Mouse (Mus musculus) kidney, embryonic 16.5 days (tissue): ENCODE data around the gene Olfr503. TPM values are rescaled to one million over a fixed set of nuclear protein-coding genes. Genes with fewer than 3 reads are reported as not detected.
"Not testable (repeated sequence)": the region's sequence is repeated elsewhere in the genome, so short reads cannot be mapped to it uniquely, and the experiment has no call there.

Experiments used
- ATAC-seq: fragments of 200-750 bp; cut with Nextera tagmentation; 2 replicates; pipeline ENCODE4 v1.8.0; 2017; ENCODE audit warnings: moderate TSS enrichment; ENCODE audit not compliant: low FRiP score, low TSS enrichment
- H3K27ac ChIP-seq: fragments of 300-500 bp; sonication (generic); 2 replicates; pipeline ENCODE4 v1.5.1; 2014; ENCODE audit warnings: low read length
- H3K27me3 ChIP-seq: fragments of 300-500 bp; sonication (generic); 2 replicates; pipeline ENCODE4 v1.6.1; 2014; ENCODE audit warnings: low read length, control low read depth, mixed read lengths; ENCODE audit not compliant: insufficient read depth
- H3K36me3 ChIP-seq: fragments of 300-500 bp; sonication (generic); 2 replicates; pipeline ENCODE4 v1.6.1; 2014; ENCODE audit warnings: low read length, control low read depth, mixed read lengths; ENCODE audit not compliant: insufficient read depth
- H3K4me1 ChIP-seq: fragments of 300-500 bp; sonication (generic); 2 replicates; pipeline ENCODE4 v1.6.1; 2014; ENCODE audit warnings: low read length, control low read depth, mixed read lengths; ENCODE audit not compliant: insufficient read depth
- H3K4me2 ChIP-seq: fragments of 300-500 bp; sonication (generic); replicated peaks from 2 replicates; pipeline ENCODE4 v1.6.1; 2014; ENCODE audit warnings: low read depth, low read length
- H3K4me3 ChIP-seq: fragments of 300-500 bp; sonication (generic); 2 replicates; pipeline ENCODE4 v1.5.1; 2014; ENCODE audit warnings: mild to moderate bottlenecking, low read length
- H3K9ac ChIP-seq: fragments of 300-500 bp; sonication (generic); replicated peaks from 2 replicates; pipeline ENCODE4 v1.6.1; 2014; ENCODE audit warnings: low read length
- H3K9me3 ChIP-seq: fragments of 300-500 bp; sonication (generic); 2 replicates; pipeline ENCODE4 v1.6.1; 2016; ENCODE audit warnings: low read length, control low read depth
- WGBS: fragments of 180-500 bp; shearing (Covaris S2); extraction: QIAGEN DNeasy Blood & Tissue Kit; methylation state at CpG from one replicate; pipeline ENCODE4 v1.1.7; 2014; 5-methylcytosine and 5-hydroxymethylcytosine counted together
- polyA plus RNA-seq: library from polyadenylated mRNA; unstranded; fragments of >200 nt; fragmentation: Nextera tagmentation; extraction: Ambion mirVana; gene quantifications from 2 replicates; pipeline ENCODE4 v1.2.1, GENCODE M21; 2015

Olfr503 gene
- not detected in 2 replicates for polyA plus RNA-seq

- not testable (repeated sequence) for ATAC-seq, H3K4me1 ChIP-seq, H3K27ac ChIP-seq, H3K9me3 ChIP-seq, H3K36me3 ChIP-seq, H3K9ac ChIP-seq, H3K4me2 ChIP-seq, H3K4me3 ChIP-seq, H3K27me3 ChIP-seq
- 60% methylated on average over 1 of the region's 1 CpGs for WGBS
Measured at GRCm38 (mm10) chr7:108544227-108544626, at the start of gene Olfr503. Olfr503 (plus strand) TSS chr7:108544527.

DNA sequence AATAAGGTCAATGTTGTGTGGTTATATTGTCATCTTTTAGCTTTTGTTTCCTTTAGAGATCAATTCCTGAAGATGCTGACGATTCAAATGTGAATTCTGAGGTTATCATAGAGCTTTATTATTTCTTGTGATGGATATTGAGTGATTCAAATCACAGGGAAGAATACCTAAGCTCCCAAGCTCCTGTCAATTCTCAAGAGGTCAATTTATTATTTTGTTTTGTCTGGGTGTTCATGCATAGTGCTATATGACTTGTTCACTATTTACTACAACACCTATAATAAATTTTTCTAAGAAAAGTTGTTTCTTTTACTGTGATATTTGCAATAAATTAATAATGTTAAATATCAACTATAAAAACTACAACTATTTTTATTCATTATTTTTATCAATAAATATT is 19.4 kb upstream of the Olfr503 start, which contains the start of gene Olfr502:
TSS of gene Olfr502 (minus strand) at position 101 of the 400 bp plus-strand sequence.
- H3K9ac ChIP-seq: no peak within 1 kb of the TSS
- H3K4me1 ChIP-seq: no peaks in the 10 kb centered on the region
- H3K27me3 ChIP-seq: no peaks in the 10 kb centered on the region
- WGBS: 70% methylated on average over 1 of the region's 1 CpGs
- no peak for ATAC-seq
- H3K4me2 ChIP-seq: no peak within 1 kb of the TSS
- H3K27ac ChIP-seq: no peak within 1 kb of the TSS
- H3K9me3 ChIP-seq: peaks cover 3% of the 10 kb centered on the region; the same call in 1 of the 2 replicates
- no peak within 1 kb of the TSS for H3K4me3 ChIP-seq
- H3K36me3 ChIP-seq: no peaks in the 10 kb centered on the region

- Histone ChIP-seq H3K4me1 (no peaks in the 10 kb centered on the region), H3K9me3 (no peaks in the 10 kb centered on the region), H3K4me3 (no peak overlapping the region), H3K27ac (no peak overlapping the region), H3K27me3 (no peaks in the 10 kb centered on the region), H3K9ac (no peak overlapping the region), H3K36me3 (no peaks in the 10 kb centered on the region), H3K4me2 (no peak overlapping the region)
- no peak for ATAC-seq
- WGBS: 87% methylated on average over 13 of the region's 13 CpGs
Measured at GRCm38 (mm10) chr7:108542416-108542815, 1.9 kb upstream of the Olfr503 start.

GRCm38 (mm10) chr7:108565693-108566092 is 21.4 kb downstream of the Olfr503 start, which contains the start of gene Olfr504:
Olfr504 (minus strand) TSS chr7:108565793.
- no peaks in the 10 kb centered on the region for H3K4me1 ChIP-seq
- H3K4me3 ChIP-seq: no peak within 1 kb of the TSS
- ATAC-seq: no peak
- H3K36me3 ChIP-seq: no peaks in the 10 kb centered on the region
- no peak within 1 kb of the TSS for H3K9ac ChIP-seq
- 0 out of 2 replicates have a peak, but pooled peaks cover 2% of the 10 kb centered on the region for H3K9me3 ChIP-seq
- no peaks in the 10 kb centered on the region for H3K27me3 ChIP-seq
- no peak within 1 kb of the TSS for H3K27ac ChIP-seq
- 81% methylated on average over 1 of the region's 1 CpGs for WGBS
- H3K4me2 ChIP-seq: no peak within 1 kb of the TSS

DNA sequence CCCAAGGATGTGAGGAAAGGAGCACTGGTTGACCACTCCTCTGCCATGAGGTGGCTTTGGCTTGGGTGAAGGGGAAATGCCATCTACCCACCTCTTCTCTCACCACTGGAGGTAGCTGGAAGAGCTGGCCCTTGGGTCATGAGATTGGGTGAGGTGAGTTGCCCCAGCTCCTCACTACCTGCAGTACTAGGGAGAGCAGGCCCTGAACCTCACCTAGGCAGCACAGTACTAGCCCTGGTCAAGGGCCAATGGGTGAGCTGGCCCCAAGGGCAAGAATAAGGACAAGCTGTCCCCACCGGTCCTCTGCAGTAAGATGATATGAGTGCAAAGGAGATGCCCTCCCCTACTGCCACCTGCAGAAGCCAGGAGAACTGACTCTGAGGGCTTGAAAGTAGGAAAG is 45.5 kb downstream of the Olfr503 start:
- H3K9ac ChIP-seq: no peak overlapping the region
- H3K4me1 ChIP-seq: no peaks in the 10 kb centered on the region
- no peak overlapping the region for H3K4me2 ChIP-seq
- H3K27me3 ChIP-seq: no peaks in the 10 kb centered on the region
- WGBS: 82% methylated on average over 1 of the region's 1 CpGs
- no peaks in the 10 kb centered on the region for H3K36me3 ChIP-seq
- no peak for ATAC-seq
- no peaks in the 10 kb centered on the region for H3K9me3 ChIP-seq
- no peak overlapping the region for H3K27ac ChIP-seq
- H3K4me3 ChIP-seq: no peak overlapping the region

Other genes with a start within 250 kb of the Olfr503 start
- not detected in 2 replicates for gene Olfr491, start 231.1 kb upstream of the Olfr503 start, polyA plus RNA-seq
- gene Olfr492, start 220.9 kb upstream of the Olfr503 start, polyA plus RNA-seq: not detected in 2 replicates
- gene Olfr493, start 197.5 kb upstream of the Olfr503 start, polyA plus RNA-seq: not detected in 2 replicates
- not detected in 2 replicates for gene Olfr494, start 179.2 kb upstream of the Olfr503 start, polyA plus RNA-seq
- not detected in 2 replicates for gene Olfr495, start 151.4 kb upstream of the Olfr503 start, polyA plus RNA-seq
- gene Olfr497, start 124.1 kb upstream of the Olfr503 start, polyA plus RNA-seq: not detected in 2 replicates
- not detected in 2 replicates for gene Olfr498, start 79.2 kb upstream of the Olfr503 start, polyA plus RNA-seq
- not detected in 2 replicates for gene Olfr502, start 19.5 kb upstream of the Olfr503 start, polyA plus RNA-seq
- not detected in 2 replicates for gene Olfr504, start 21.3 kb downstream of the Olfr503 start, polyA plus RNA-seq
- not detected in 2 replicates for gene Olfr506, start 66.3 kb downstream of the Olfr503 start, polyA plus RNA-seq
- gene Olfr507, start 77.3 kb downstream of the Olfr503 start, polyA plus RNA-seq: not detected in 2 replicates
- gene Olfr508, start 85.5 kb downstream of the Olfr503 start, polyA plus RNA-seq: not detected in 2 replicates
- not detected in 2 replicates for gene Olfr509, start 107.4 kb downstream of the Olfr503 start, polyA plus RNA-seq
- gene Olfr510, start 121.9 kb downstream of the Olfr503 start, polyA plus RNA-seq: not detected in 2 replicates
- not detected in 2 replicates for gene Olfr512, start 168.8 kb downstream of the Olfr503 start, polyA plus RNA-seq
- gene Olfr513, start 206.4 kb downstream of the Olfr503 start, polyA plus RNA-seq: not detected in 2 replicates